Mouse (Mus musculus): ENCODE results near the gene Gins1. TPM values are rescaled to one million over a fixed set of nuclear protein-coding genes. Genes with fewer than 3 reads are reported as not detected.

The Gins1 gene
- total RNA-seq, 2 experiments from 2014 or later: 1.6 to 2.3 TPM

- no peak for DNase-seq
These were observed 50.7 kb downstream of the Gins1 start for GRCm38 (mm10) chr2:150955859-150956258.

GRCm38 (mm10) chr2:150959521-150959920 lies 54.3 kb downstream of the Gins1 start:
- DNase-seq: no peak

- DNase-seq: no peak
These were observed 58.0 kb downstream of the Gins1 start for GRCm38 (mm10) chr2:150963246-150963645.

- no peak for DNase-seq
These were observed 59.4 kb downstream of the Gins1 start for GRCm38 (mm10) chr2:150964641-150965040.

- no peak for DNase-seq
These were observed 60.8 kb downstream of the Gins1 start for GRCm38 (mm10) chr2:150965951-150966350.

GRCm38 (mm10) chr2:150967491-150967890 lies 62.3 kb downstream of the Gins1 start:
- no peak for DNase-seq

- DNase-seq: no peak
These were observed 64.0 kb downstream of the Gins1 start for GRCm38 (mm10) chr2:150969231-150969630.

GRCm38 (mm10) chr2:150971856-150972255 lies 66.7 kb downstream of the Gins1 start:
- DNase-seq: no peak

- no peak for DNase-seq
These were observed 67.5 kb downstream of the Gins1 start for GRCm38 (mm10) chr2:150972681-150973080.

- DNase-seq: no peak
These were observed 68.4 kb downstream of the Gins1 start for GRCm38 (mm10) chr2:150973401-150974115.

- DNase-seq: no peak
These were observed 71.7 kb downstream of the Gins1 start for GRCm38 (mm10) chr2:150976871-150977270.

GRCm38 (mm10) chr2:150977676-150978075 lies 72.5 kb downstream of the Gins1 start:
- no peak for DNase-seq

- no peak for DNase-seq
These were observed 73.6 kb downstream of the Gins1 start for GRCm38 (mm10) chr2:150978791-150979190.

GRCm38 (mm10) chr2:150979861-150980620 lies 74.8 kb downstream of the Gins1 start:
- DNase-seq: no peak

Other genes starting within 250 kb of the Gins1 start
- gene Acss1, start 236.9 kb upstream of the Gins1 start, total RNA-seq (2021): 10 to 100 TPM in 1 of 2 experiments, 1 to 10 TPM in 1; 6.8 to 16.6 TPM
- not detected for gene Vsx1, start 216.0 kb upstream of the Gins1 start, total RNA-seq (2021)
- gene Entpd6, start 156.4 kb upstream of the Gins1 start, total RNA-seq (2021): 1 to 10 TPM; 7.1 to 8.4 TPM
- gene Pygb, start 118.7 kb upstream of the Gins1 start, total RNA-seq (2021): 1 to 10 TPM; 4.0 to 7.7 TPM
- 10 to 100 TPM; 24.7 to 24.8 TPM for gene Abhd12, start 659 bp upstream of the Gins1 start, total RNA-seq (2021)
- gene Ninl, start 134.0 kb downstream of the Gins1 start, total RNA-seq (2021): under 1 TPM; 0.29 to 0.43 TPM
- gene Nanp, start 134.0 kb downstream of the Gins1 start, total RNA-seq (2021): 1 to 10 TPM; 3.3 to 3.4 TPM
- gene Gm14151, start 186.9 kb downstream of the Gins1 start, total RNA-seq (2021): not detected
- not detected for gene Gm14147, start 192.8 kb downstream of the Gins1 start, total RNA-seq (2021)

Data from gastrocnemius, postnatal 25 days (tissue).